Mouse (Mus musculus): ENCODE data around the gene Mrfap1. TPM values are rescaled to one million over a fixed set of nuclear protein-coding genes. Genes with fewer than 3 reads are reported as not detected.
A peak's percentile ranks its signal among the peaks of the same experiment; 100 is the strongest.
"Not testable (repeated sequence)": the region's sequence is repeated elsewhere in the genome, so short reads cannot be mapped to it uniquely, and the experiment has no call there.

Gene Mrfap1
- total RNA-seq, 2 experiments from 2014 or later: 440 to 455 TPM

DNA sequence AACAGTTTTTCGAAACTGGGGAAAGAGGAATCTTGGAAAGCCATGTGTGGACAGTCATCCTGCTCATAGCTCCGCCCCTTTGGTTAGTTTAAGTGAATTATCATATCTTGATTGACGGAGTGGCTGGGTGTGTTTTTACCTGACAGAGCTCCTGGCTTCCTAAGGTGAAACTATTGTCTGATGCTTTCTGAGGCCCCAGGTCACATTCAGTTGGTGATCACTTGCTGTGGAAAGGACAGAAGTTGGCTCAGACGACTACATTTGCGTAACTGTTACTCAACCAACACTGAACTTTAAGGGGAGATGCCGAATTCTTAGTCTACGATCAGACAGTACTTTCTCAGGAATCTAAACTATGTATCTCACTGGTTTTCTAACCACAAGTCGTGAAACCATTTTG, 719 bp upstream of the Mrfap1 start:
- intact Hi-C loops (cut with DNase I): no loop called here

DNA sequence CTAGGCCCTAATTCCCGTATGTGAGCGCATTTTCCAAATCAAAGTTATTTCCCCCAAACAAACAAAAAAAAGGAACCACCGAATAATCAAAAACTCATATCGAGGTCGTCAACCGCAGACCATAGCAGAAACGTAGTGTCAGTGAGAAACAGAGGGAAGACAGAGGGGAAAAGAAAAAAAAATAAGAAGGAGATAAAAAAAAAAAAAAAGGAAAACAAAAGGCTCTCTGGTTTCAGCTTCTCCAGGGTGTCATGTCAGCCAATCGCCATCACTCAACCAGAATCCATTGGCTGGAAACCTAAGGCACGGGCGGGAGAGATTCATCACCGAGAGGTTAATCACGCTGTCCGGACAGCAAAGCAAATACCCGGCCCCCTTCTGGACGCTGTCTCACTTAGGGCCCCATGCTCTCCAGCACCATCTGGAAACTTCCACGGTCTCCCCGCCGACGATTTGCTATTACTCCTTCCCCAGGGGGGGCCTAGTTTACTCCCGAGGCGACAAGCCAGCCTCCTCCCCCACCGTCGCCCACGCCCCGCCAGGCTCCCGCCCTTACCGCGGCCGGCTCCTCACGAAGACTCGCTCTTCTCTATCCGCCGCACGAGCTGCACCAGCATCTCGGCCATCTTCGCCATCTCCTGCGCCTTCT, 801 bp downstream of the Mrfap1 start:
- intact Hi-C loops (cut with DNase I): not testable (repeated sequence)
- peak; percentile 66 to 73 for DNase-seq (ENCODE audit: low spot score in 2 of 2)

More for the DNA sequence above, 719 bp upstream of the Mrfap1 start:
- DNase-seq (ENCODE audit: low spot score in 2 of 2): no peak

DNA sequence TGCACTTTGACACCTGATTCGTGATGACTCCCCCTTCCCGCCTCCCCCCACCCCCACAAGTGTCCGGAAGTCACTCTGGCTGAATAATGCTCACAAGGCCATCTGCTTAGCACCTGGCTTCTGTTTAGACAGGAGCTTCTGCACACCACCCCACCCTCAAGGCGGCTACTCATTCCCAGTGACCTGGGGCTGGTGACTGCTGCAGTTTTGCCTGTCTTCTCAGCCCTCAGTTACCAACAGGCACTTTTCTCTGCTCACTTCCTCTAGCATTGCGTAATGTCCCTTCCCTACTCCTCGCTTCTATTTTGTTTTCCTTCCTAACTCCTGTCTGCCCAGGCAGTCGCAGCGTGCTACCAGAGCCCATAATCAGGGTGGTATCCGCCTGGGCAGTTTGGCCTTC, 4.7 kb downstream of the Mrfap1 start:
- DNase-seq (ENCODE audit: low spot score in 2 of 2): no peak
- intact Hi-C loops (cut with DNase I): no loop called here

DNA sequence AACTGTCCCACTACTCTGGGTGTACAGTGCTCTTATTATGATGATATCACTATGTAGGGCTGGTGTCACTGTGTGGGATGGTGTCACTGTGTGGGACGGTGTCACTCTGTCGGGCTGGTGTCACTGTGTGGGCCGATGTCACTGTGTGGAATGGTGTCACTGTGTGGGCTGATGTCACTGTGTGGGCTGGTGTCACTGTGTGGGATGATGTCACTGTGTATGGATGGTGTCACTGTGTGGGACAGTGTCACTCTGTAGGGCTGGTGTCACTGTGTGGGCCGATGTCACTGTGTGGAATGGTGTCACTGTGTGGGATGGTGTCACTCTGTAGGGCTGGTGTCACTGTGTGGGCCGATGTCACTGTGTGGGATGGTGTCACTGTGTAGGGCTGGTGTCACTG, 10.5 kb downstream of the Mrfap1 start:
- DNase-seq (ENCODE audit: low spot score in 2 of 2): no peak

DNA sequence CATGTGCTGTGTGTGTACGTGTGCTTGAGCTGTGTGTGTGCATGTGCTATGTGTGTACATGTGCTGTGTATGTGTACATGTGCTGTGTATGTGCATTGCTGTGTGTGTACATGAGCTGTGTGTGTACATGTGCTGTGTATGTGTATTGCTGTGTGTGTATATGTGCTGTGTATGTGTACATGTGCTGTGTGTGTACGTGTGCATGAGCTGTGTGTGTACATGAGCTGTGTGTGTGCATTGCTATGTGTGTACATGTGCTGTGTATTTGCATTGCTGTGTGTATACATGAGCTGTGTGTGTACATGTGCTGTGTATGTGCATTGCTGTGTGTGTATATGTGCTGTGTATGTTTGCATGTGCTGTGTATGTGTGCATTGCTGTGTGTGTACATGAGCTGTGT, 17.1 kb downstream of the Mrfap1 start:
- intact Hi-C loops (cut with DNase I): no loop called here
- no peak for DNase-seq (ENCODE audit: low spot score in 2 of 2)

More for the DNA sequence above, 10.5 kb downstream of the Mrfap1 start:
- intact Hi-C loops (cut with DNase I): no loop called here

DNA sequence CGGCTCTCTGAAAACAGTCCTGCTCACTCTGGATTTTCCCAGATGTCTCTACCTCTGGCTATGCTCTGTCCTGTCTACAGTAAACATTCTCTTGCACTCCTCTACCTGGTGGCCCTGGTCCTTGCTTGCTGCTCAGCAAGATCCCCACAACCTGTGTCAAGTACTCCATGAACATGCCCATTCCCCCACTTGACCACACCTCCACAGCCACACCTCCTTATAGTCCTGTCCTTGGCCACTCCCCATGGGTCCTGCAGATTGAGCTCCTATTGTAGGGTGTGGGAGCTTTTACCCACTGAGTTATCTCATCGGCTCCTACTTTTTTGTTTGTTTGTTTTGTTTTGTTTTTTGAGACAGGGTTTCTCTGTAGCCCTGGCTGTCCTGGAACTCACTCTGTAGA, 17.7 kb downstream of the Mrfap1 start:
- DNase-seq (ENCODE audit: low spot score in 2 of 2): no peak
- intact Hi-C loops (cut with DNase I): no loop called here

DNA sequence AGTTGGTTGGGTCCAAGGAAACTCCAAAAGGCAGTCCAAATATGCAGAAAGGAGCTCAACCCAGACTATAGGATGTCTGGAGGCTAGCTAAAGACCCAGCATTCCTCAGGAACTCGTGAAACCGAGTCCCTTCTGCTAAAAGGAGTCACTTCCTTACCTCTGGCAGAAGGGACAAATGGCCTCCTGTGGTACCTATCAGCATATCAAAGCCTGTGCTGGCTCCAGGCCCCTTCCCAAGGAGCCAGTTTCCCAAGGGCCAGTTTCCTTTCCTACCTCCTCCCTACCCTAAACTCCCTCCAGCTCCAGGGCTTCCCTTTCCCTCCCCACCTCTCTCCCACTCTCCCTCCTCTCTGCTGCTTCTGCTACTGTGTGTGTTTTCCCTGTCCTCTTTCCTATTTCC, 19.4 kb downstream of the Mrfap1 start:
- no peak for DNase-seq (ENCODE audit: low spot score in 2 of 2)
- intact Hi-C loops (cut with DNase I): no loop called here

DNA sequence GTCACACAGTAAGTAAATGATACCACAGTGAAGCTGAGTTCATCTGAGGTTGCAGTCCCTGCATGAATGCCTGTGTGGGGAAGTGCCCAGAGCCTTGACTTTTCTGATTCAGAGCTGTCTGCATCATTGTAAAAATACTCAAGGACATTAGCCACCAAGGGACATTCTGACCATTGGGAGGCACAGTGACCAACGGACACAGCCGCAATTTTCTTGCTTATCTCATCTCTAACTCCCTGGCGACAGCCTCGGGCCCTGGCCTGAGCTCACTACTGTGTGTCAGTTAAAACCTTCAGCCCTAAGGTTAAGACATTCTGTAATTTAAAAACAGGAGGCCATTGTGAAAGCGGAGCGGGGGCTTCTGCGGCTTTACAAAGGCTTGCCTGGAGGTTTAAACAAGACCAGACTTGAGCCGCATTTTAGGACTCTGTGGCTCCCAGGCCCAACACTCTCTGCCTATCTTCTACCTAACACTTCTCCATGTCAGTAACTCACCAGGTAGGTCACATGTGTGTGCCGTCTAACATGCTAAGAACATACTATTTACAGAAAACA, 20.5 kb downstream of the Mrfap1 start:
- DNase-seq (ENCODE audit: low spot score in 2 of 2): no peak

DNA sequence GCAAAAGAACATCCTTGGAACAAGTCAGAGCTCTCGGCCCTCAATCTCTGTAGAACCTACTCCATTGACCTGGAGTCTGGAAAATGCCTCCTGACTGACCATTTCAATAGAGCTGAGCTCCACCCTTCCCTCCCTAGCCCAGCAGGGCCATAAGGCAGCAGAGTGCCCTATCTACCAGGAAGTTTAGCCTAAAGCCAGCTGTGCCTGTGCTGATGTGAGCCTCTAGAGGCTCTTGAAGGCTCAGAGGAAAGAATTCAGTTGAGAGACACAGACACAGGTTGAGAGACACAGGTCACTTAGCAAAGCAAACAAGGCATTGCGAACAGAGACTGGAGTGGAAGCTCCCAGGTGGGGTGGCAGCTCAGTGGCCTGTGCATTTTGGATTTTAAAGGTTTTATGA, 21.3 kb downstream of the Mrfap1 start:
- intact Hi-C loops (cut with DNase I): no loop called here

More for the DNA sequence above, 20.5 kb downstream of the Mrfap1 start:
- intact Hi-C loops (cut with DNase I): no loop called here

DNA sequence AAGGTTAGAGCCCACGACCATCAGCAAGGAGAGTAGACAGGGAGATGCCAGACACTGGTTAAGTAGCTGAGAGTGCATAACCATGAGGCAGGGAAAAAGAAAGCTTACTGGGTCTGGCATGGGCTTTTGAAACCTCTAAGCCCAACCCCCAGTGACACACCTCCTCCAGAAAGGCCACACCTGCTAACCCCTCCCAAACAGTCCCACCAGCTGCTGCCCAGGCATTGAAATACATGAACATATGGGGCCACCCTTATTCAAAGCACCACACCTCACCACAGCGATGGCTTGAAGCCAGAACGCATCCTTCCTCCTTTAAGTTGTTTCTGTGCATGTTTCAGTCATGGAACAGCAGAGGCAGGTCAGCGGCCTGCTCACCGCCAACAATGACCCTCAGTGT, 24.0 kb downstream of the Mrfap1 start:
- no peak for DNase-seq (ENCODE audit: low spot score in 2 of 2)
- intact Hi-C loops (cut with DNase I): no loop called here

More for the DNA sequence above, 21.3 kb downstream of the Mrfap1 start:
- no peak for DNase-seq (ENCODE audit: low spot score in 2 of 2)

DNA sequence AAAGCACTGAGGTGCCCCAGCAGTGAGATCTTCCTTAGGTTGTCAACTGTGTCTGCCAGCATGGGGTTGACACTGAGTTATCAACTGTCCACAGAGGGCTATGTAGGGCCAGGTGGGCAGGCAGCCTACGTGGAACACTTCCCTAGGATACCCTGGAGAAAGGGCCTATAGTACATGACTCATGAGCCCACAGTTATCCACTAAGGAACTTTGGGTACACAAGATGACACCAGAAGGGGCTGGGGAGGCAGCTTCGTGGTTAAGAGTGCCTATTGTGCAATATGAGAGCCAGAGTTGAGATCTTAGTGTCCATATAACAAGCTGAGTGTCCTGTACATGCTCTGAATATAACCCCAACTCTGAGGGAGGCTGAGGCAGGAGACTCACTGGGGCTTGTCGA, 27.0 kb downstream of the Mrfap1 start:
- intact Hi-C loops (cut with DNase I): no loop called here
- DNase-seq (ENCODE audit: low spot score in 2 of 2): no peak

DNA sequence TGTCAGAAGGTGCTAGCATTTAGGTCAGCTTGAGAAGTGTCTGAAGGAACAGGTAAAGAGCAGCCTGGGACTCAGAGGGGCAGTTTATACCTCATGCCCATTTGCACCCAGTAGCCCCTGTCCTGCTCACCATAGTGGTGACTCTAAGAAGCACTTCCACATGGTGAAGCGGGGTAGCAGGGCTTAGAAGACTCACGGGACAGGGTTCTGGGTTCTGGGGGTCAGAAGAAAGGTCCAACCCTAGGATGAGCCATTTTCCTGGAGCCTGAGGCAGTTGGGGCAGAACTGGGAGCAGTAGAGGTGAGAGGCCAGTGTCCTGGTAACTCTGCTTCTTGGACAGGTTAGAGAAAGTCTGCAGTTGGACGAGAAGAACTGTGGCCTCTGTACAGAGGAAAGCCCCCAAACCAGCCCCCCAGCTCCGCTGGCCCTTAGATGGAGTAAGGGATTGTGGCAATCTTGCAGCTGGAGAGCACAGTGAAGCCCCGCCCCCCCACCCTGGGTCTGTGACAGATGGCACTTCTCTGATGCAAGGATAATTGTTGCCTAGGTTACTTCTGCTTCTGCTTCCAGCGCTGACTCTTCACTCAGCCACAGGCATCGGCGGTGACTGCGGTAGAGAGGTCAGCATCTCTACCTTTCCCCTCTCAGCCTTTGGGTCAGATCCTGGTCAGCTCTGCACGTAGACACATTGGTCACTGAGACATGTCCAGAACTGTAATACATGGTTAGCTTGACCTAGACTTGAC, 29.4 kb downstream of the Mrfap1 start:
- no peak for DNase-seq (ENCODE audit: low spot score in 2 of 2)
- intact Hi-C loops (cut with DNase I): no loop called here

DNA sequence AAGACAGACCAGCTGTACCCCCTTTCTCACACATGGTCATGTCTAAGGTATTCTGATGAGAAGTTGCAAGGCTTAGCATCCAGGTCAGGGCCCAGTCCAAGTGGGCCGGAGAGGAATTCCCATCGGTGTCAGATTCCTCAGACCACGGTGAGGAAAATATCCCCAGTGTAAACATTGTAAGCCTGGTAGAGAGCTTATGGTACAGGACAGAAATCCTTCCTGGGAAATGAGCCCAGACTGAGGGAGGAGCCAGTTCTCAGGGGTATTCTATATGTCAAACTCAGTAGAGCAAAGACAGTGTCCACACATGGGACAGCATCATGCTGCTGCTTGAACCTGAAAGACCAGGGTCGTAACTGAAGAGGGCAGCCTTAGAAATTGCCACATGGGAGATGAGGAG, 36.7 kb downstream of the Mrfap1 start:
- no peak for DNase-seq (ENCODE audit: low spot score in 2 of 2)
- intact Hi-C loops (cut with DNase I): no loop called here

DNA sequence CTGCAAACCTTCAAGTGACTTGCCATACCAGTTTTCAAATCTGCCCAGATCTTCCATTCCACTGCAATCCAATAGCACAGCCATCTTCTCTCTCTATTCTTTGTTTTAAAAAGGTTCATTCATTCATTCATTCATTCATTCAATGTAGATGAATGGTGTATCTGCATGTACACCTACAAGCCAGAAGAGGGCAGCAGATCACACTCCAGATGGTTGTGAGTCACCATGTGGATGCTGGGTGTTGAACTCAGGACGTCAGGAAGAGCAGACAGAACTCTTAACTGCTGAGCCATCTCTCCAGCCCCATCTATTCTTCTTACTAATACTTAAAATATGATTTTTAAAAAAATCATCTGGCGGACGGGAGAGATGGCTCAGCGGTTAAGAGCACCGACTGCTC, 39.5 kb downstream of the Mrfap1 start:
- intact Hi-C loops (cut with DNase I): no loop called here
- DNase-seq (ENCODE audit: low spot score in 2 of 2): peak in 1 of 2 experiments; percentile 23

DNA sequence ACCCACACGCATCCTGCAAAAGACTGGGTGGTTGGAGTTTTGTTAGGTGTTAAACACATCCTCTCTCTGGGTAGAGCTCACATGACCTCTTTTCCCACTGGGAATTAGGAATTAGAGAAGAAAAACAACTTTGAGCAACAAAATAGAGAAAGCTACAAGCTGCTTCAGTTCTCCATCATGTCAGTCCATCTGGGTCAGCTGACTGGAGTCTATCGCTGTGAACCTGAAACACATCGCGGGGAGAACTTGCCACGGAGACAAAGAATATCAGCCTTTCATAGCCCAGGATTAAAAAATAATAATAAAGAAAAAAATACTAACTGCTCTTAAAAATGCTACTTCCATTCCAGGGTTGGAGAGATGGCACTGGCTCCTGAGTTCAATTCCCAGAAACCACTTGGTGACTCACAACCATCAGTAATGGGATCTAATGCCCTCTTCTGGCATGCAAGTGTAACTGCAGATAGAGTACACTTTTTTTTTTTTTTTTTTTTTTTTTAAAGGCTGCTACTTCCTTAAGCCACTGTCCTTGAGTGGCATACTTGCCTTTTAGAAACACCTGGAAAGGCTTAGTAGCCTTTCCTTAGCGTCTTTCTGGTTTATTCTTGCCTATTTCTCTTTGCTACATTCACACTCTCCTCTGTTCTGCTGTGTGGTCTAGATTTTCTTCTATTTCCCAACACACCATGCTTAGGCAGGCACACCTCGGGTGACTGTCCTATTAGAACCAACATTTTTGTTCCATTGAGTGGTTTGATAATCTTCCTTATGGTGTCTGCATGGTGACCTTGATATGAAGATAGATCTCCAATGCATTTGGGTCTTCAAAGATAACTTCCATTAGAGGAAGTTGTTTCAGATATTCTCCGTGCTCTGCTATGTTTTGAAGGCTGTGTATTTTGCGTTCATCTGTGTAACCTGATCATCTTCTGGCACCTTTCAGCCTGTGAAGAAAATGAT, 46.2 kb downstream of the Mrfap1 start:
- intact Hi-C loops (cut with DNase I): no loop called here

DNA sequence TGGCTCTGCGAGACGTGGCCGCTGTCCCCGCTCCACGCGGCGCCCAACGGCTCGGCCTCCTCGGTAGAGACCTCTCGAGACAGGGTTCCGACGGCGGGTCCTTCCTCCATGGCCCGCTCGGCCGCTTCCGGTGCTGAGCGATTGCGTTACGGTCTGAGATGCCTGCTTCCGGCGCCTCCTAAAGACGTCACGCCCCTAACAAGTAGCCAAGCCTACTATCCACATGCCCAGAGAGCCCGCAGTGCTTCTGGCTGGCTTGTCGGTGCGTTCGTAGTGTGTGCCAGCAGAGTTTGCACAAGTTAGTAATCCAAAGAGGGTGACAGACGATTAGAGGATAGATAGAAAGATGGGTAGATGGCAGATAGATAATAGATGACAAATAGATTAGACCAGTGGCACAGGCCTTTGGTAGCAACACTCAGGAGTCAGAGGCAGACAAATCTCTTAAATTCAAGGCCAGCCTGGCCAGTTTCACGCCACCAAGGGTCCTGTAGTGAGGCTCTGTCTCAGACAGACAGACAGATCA, 48.0 kb downstream of the Mrfap1 start, which contains the start of gene Bloc1s4:
Gene Bloc1s4 (minus strand): TSS at position 115 of the 526 bp plus-strand sequence.
- DNase-seq (ENCODE audit: low spot score in 2 of 2): peak; percentile 93 to 96
- intact Hi-C loops (cut with DNase I): loop anchor here (10.0 kb wide), 2 partner anchors 164 to 764 kb away; no protein-coding TSS in a partner anchor

More for the DNA sequence above, 46.2 kb downstream of the Mrfap1 start:
- no peak for DNase-seq (ENCODE audit: low spot score in 2 of 2)

DNA sequence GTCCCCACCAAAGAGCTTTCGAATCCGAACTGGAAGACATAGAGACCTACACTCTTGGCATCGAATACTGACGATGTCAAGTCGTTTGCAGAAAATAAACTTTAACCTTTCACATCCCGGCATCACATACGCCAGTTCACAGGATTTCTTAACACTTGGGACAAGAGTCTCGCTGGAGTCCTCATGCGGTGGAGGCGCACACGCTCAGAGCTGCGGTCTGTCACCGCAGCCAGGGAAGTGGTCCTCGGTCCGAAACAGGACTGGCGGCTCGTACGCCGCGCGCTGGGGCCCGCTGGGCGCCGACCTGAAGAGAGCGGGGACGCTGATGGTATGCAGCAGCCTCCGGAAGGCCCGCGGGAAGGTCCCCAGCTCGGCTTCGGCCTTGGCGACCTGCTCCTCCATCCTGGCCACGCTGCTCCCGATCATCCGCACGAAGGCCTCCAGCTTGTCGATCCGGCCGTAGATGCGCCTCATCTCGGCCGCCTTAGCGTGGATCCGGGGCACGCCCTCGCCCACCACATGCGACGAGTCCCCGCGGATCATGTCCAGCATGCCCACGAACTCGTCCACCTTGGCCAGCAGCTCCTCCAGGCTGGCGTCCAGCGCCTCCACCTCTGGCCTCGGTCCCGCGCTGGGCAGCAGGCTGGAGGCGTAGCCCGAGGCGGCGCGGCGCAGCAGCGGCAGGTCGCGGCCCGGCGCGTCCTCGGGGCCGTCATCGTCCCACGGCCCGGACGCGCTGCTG, 48.6 kb downstream of the Mrfap1 start:
- DNase-seq (ENCODE audit: low spot score in 2 of 2): peak in 1 of 2 experiments; percentile 19
- intact Hi-C loops (cut with DNase I): loop anchor here (10.0 kb wide), 2 partner anchors 163 to 763 kb away; no protein-coding TSS in a partner anchor

DNA sequence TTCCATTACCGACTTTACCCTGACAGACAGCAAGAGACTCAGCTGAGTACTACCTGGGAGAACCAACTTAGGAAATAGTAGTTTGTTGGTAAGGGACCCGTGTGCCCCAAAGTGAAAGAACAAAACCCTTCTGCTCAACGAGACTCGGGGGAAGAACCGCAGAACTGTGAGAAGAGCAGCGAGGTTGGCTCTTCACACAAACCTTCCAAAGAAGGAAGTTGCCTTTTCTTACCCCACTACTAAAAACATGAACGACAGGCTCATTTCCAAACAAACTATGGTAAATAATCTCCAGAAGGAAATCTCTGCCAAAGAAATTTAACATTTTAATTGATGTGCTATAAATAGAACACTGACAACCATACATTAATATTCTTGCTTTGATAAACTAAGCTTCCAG, 49.5 kb downstream of the Mrfap1 start:
- intact Hi-C loops (cut with DNase I): loop anchor here (10.0 kb wide), 2 partner anchors 162 to 762 kb away; no protein-coding TSS in a partner anchor

More for the DNA sequence above, 49.5 kb downstream of the Mrfap1 start:
- DNase-seq (ENCODE audit: low spot score in 2 of 2): no peak

Measured in left cerebral cortex, postnatal 14 days (tissue).